Mouse (Mus musculus): ENCODE results near the gene Cdc6. TPM values are rescaled to one million over a fixed set of nuclear protein-coding genes. Genes with fewer than 3 reads are reported as not detected.
A peak's percentile ranks its signal among the peaks of the same experiment; 100 is the strongest.

Cdc6 gene
- polyA plus RNA-seq, 1 experiment from 2014 or later, result 39.1 TPM

- Histone ChIP-seq H3K27ac (peak overlapping the region; percentile 94), H3K36me3 (peaks cover 21% of the 10 kb centered on the region), H3K4me3 (replicated peaks) (no peak overlapping the region), H3K9ac (no peak overlapping the region), H3K4me2 (no peak overlapping the region), H3K9me3 (replicated peaks) (no peaks in the 10 kb centered on the region), H3K27me3 (no peaks in the 10 kb centered on the region), H3K4me1 (peaks cover 83% of the 10 kb centered on the region)
- 90% methylated on average over 9 of the region's 9 CpGs for WGBS
- ATAC-seq (replicated peaks; ENCODE audit: low FRiP score), result no peak
Observed at GRCm38 (mm10) chr11:98950484-98950883, 42.9 kb downstream of the Cdc6 start.

GRCm38 (mm10) chr11:98951026-98951906 lies 43.7 kb downstream of the Cdc6 start:
- WGBS, result 42% methylated on average over 16 of the region's 16 CpGs
- no peaks in the 10 kb centered on the region for H3K27me3 ChIP-seq
- H3K9me3 ChIP-seq (replicated peaks), result no peaks in the 10 kb centered on the region
- H3K27ac ChIP-seq, result peak overlapping the region; percentile 94
- H3K4me1 ChIP-seq, result peaks cover 82% of the 10 kb centered on the region
- H3K9ac ChIP-seq, result peak overlapping the region; percentile 26; the same call in 1 of the 2 replicates
- peak overlapping the region; percentile 29 for H3K4me2 ChIP-seq
- 0 out of 2 replicates have a peak overlapping the region, but pooled peaks have one; percentile 14 for H3K4me3 ChIP-seq (replicated peaks)
- peaks cover 21% of the 10 kb centered on the region for H3K36me3 ChIP-seq
- peak; percentile 66 for ATAC-seq (replicated peaks; ENCODE audit: low FRiP score)

GRCm38 (mm10) chr11:98952111-98952510 lies 44.5 kb downstream of the Cdc6 start:
- 86% methylated on average over 1 of the region's 1 CpGs for WGBS
- ATAC-seq (replicated peaks; ENCODE audit: low FRiP score), result no peak
- H3K27ac ChIP-seq, result peak overlapping the region; percentile 94

DNA sequence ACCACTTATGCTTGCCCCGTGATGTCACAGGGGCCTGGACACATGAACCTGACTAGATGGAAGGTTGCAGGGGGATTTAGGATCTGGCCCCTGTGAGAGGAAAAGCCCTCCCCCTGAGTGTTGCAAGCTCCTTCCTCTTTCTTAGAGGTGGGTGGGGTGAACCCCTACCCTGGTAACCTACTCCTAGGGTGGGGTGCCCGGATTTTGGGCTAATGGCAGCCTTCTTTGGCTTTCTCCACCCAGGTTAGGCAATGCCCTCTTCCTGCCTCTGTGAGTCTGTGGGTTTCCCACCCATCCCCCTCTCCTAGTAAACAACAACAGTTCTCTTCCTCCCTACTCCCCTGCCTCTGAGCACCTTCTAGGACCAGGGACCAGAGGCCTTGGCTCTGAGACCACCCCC lies 45.1 kb downstream of the Cdc6 start:
- no peak for ATAC-seq (replicated peaks; ENCODE audit: low FRiP score)
- Histone ChIP-seq H3K27me3 (no peaks in the 10 kb centered on the region), H3K9ac (no peak overlapping the region), H3K36me3 (peaks cover 35% of the 10 kb centered on the region), H3K4me3 (replicated peaks) (no peak overlapping the region), H3K27ac (0 out of 2 replicates have a peak overlapping the region, but pooled peaks have one; percentile 10), H3K4me2 (no peak overlapping the region), H3K4me1 (peaks cover 76% of the 10 kb centered on the region), H3K9me3 (replicated peaks) (no peaks in the 10 kb centered on the region)
- WGBS, result 66% methylated on average over 2 of the region's 2 CpGs

More at GRCm38 (mm10) chr11:98952111-98952510, 44.5 kb downstream of the Cdc6 start:
- Histone ChIP-seq H3K27me3 (no peaks in the 10 kb centered on the region), H3K36me3 (peaks cover 30% of the 10 kb centered on the region), H3K9me3 (replicated peaks) (no peaks in the 10 kb centered on the region), H3K4me2 (no peak overlapping the region), H3K4me3 (replicated peaks) (no peak overlapping the region), H3K4me1 (peaks cover 82% of the 10 kb centered on the region), H3K9ac (no peak overlapping the region)

GRCm38 (mm10) chr11:98953361-98953760 lies 45.8 kb downstream of the Cdc6 start:
- Histone ChIP-seq H3K27ac (peak overlapping the region; percentile 90; the same call in 1 of the 2 replicates), H3K4me1 (peaks cover 73% of the 10 kb centered on the region), H3K4me2 (no peak overlapping the region), H3K27me3 (no peaks in the 10 kb centered on the region), H3K4me3 (replicated peaks) (no peak overlapping the region), H3K9ac (no peak overlapping the region), H3K9me3 (replicated peaks) (no peaks in the 10 kb centered on the region), H3K36me3 (peaks cover 36% of the 10 kb centered on the region)
- WGBS, result 9% methylated on average over 2 of the region's 2 CpGs
- ATAC-seq (replicated peaks; ENCODE audit: low FRiP score), result no peak

- H3K36me3 ChIP-seq, result peaks cover 36% of the 10 kb centered on the region
- peak overlapping the region; percentile 47 for H3K4me2 ChIP-seq
- no peak overlapping the region for H3K4me3 ChIP-seq (replicated peaks)
- peaks cover 76% of the 10 kb centered on the region for H3K4me1 ChIP-seq
- WGBS, result 21% methylated on average over 13 of the region's 13 CpGs
- peak overlapping the region; percentile 90 for H3K27ac ChIP-seq
- no peaks in the 10 kb centered on the region for H3K9me3 ChIP-seq (replicated peaks)
- peak overlapping the region; percentile 11; the same call in 1 of the 2 replicates for H3K9ac ChIP-seq
- H3K27me3 ChIP-seq, result no peaks in the 10 kb centered on the region
- no peak for ATAC-seq (replicated peaks; ENCODE audit: low FRiP score)
Observed at GRCm38 (mm10) chr11:98953835-98954320, 46.3 kb downstream of the Cdc6 start.

DNA sequence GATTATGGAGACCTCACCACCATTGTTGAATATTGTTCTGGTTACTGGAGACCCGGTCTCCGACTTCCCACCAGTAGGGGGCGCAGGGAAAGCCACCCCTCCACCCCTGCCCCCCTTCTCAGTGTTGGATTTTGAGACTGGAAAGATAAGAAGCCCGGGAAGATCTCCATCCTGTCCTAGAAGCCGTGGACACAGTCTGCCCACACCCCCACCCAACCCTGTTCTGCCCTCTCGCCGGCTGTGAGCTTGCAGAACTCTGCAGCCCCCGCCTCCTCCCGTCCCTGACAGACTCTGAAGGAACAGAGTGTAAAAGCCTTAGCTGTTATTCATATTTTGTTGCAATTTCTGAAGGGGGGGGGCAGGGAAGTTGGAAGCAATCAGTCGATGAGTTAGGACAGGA lies 46.8 kb downstream of the Cdc6 start:
- ATAC-seq (replicated peaks; ENCODE audit: low FRiP score), result peak; percentile 57
- H3K4me2 ChIP-seq, result peak overlapping the region; percentile 47
- H3K36me3 ChIP-seq, result peaks cover 36% of the 10 kb centered on the region
- H3K4me1 ChIP-seq, result peaks cover 78% of the 10 kb centered on the region
- no peaks in the 10 kb centered on the region for H3K27me3 ChIP-seq
- 5% methylated on average over 10 of the region's 10 CpGs for WGBS
- peak overlapping the region; percentile 90 for H3K27ac ChIP-seq
- H3K9me3 ChIP-seq (replicated peaks), result no peaks in the 10 kb centered on the region
- H3K4me3 ChIP-seq (replicated peaks), result no peak overlapping the region
- H3K9ac ChIP-seq, result no peak overlapping the region

- WGBS, result 22% methylated on average over 15 of the region's 17 CpGs
- Histone ChIP-seq H3K27me3 (no peaks in the 10 kb centered on the region), H3K9me3 (replicated peaks) (no peaks in the 10 kb centered on the region), H3K27ac (peak overlapping the region; percentile 90), H3K4me3 (replicated peaks) (no peak overlapping the region; the same call in 1 of the 2 replicates), H3K4me2 (peak overlapping the region; percentile 47), H3K4me1 (peaks cover 78% of the 10 kb centered on the region), H3K9ac (0 out of 2 replicates have a peak overlapping the region, but pooled peaks have one; percentile 11), H3K36me3 (peaks cover 35% of the 10 kb centered on the region)
- ATAC-seq (replicated peaks; ENCODE audit: low FRiP score), result 0 out of 2 replicates have a peak, but pooled peaks have one; percentile 3
Observed at GRCm38 (mm10) chr11:98954801-98955706, 47.5 kb downstream of the Cdc6 start.

- H3K4me2 ChIP-seq, result no peak overlapping the region
- H3K27me3 ChIP-seq, result no peaks in the 10 kb centered on the region
- peak overlapping the region; percentile 90 for H3K27ac ChIP-seq
- no peak overlapping the region for H3K4me3 ChIP-seq (replicated peaks)
- WGBS, result 38% methylated on average over 5 of the region's 7 CpGs
- ATAC-seq (replicated peaks; ENCODE audit: low FRiP score), result no peak
- peaks cover 27% of the 10 kb centered on the region for H3K36me3 ChIP-seq
- no peak overlapping the region for H3K9ac ChIP-seq
- peaks cover 78% of the 10 kb centered on the region for H3K4me1 ChIP-seq
- no peaks in the 10 kb centered on the region for H3K9me3 ChIP-seq (replicated peaks)
Observed at GRCm38 (mm10) chr11:98955707-98956235, 48.2 kb downstream of the Cdc6 start.

GRCm38 (mm10) chr11:98956340-98956739 lies 48.7 kb downstream of the Cdc6 start:
- H3K27me3 ChIP-seq, result no peaks in the 10 kb centered on the region
- H3K9ac ChIP-seq, result no peak overlapping the region
- ATAC-seq (replicated peaks; ENCODE audit: low FRiP score), result no peak
- H3K27ac ChIP-seq, result no peak overlapping the region
- peaks cover 23% of the 10 kb centered on the region for H3K36me3 ChIP-seq
- 68% methylated on average over 10 of the region's 10 CpGs for WGBS
- peaks cover 78% of the 10 kb centered on the region for H3K4me1 ChIP-seq
- H3K9me3 ChIP-seq (replicated peaks), result no peaks in the 10 kb centered on the region
- H3K4me2 ChIP-seq, result no peak overlapping the region
- H3K4me3 ChIP-seq (replicated peaks), result no peak overlapping the region
